Mouse (Mus musculus): ENCODE measurements around the gene Klk9. TPM values are rescaled to one million over a fixed set of nuclear protein-coding genes. Genes with fewer than 3 reads are reported as not detected.

Klk9 gene
- polyA plus RNA-seq, 1 experiment from 2014 or later = not detected

- H3K4me3 ChIP-seq (ENCODE audit: low read depth, low read length) = no peak overlapping the region
- 63% methylated on average over 4 of the region's 4 CpGs for WGBS (ENCODE audit: insufficient replicate concordance)
These were observed 52.1 kb downstream of the Klk9 start for GRCm38 (mm10) chr7:43843801-43844200.

More at GRCm38 (mm10) chr7:43843801-43844200, 52.1 kb downstream of the Klk9 start:
- Histone ChIP-seq H3K27me3 (ENCODE audit: control insufficient read depth, insufficient read depth, low read depth, low read length) (no peaks in the 10 kb centered on the region), H3K27ac (ENCODE audit: low read length) (no peak overlapping the region), H3K36me3 (ENCODE audit: control insufficient read depth, insufficient read depth) (no peaks in the 10 kb centered on the region), H3K9me3 (replicated peaks; ENCODE audit: control insufficient read depth, low read length) (no peaks in the 10 kb centered on the region), H3K4me2 (ENCODE audit: low read depth, low read length) (no peak overlapping the region), H3K4me1 (ENCODE audit: control insufficient read depth, low read depth, low read length) (no peaks in the 10 kb centered on the region), H3K9ac (ENCODE audit: low read depth, low read length) (no peak overlapping the region)
- no peak for ATAC-seq (ENCODE audit: low read depth)

Other genes starting within 250 kb of the Klk9 start
- 3.8 and 4.6 TPM in 2 replicates for gene Cd33, start 247.5 kb upstream of the Klk9 start, polyA plus RNA-seq (2015; fragmentation: Nextera tagmentation; extraction: Ambion mirVana)
- gene Zfp658, start 229.6 kb upstream of the Klk9 start, polyA plus RNA-seq (2015; fragmentation: Nextera tagmentation; extraction: Ambion mirVana) = 0.19 and 0.29 TPM in 2 replicates
- 1.8 and 2.2 TPM in 2 replicates for gene Zfp719, start 212.3 kb upstream of the Klk9 start, polyA plus RNA-seq (2015; fragmentation: Nextera tagmentation; extraction: Ambion mirVana)
- gene Zfp819, start 184.7 kb upstream of the Klk9 start, polyA plus RNA-seq (2015; fragmentation: Nextera tagmentation; extraction: Ambion mirVana) = not detected in 2 replicates
- 0.15 TPM in 1 of 2 replicates, not detected in the other for gene Ceacam18, start 157.2 kb upstream of the Klk9 start, polyA plus RNA-seq (2015; fragmentation: Nextera tagmentation; extraction: Ambion mirVana)
- 4.0 and 5.0 TPM in 2 replicates for gene Siglece, start 131.7 kb upstream of the Klk9 start, polyA plus RNA-seq (2015; fragmentation: Nextera tagmentation; extraction: Ambion mirVana)
- 3.7 and 3.8 TPM in 2 replicates for gene Ctu1, start 119.9 kb upstream of the Klk9 start, polyA plus RNA-seq (2015; fragmentation: Nextera tagmentation; extraction: Ambion mirVana)
- gene Klk14, start 101.5 kb upstream of the Klk9 start, polyA plus RNA-seq (2015; fragmentation: Nextera tagmentation; extraction: Ambion mirVana) = not detected in 2 replicates
- gene Klk13, start 79.3 kb upstream of the Klk9 start, polyA plus RNA-seq (2015; fragmentation: Nextera tagmentation; extraction: Ambion mirVana) = not detected in 2 replicates
- not detected in 2 replicates for gene Klk12, start 23.0 kb upstream of the Klk9 start, polyA plus RNA-seq (2015; fragmentation: Nextera tagmentation; extraction: Ambion mirVana)
- not detected in 2 replicates for gene Klk11, start 17.3 kb upstream of the Klk9 start, polyA plus RNA-seq (2015; fragmentation: Nextera tagmentation; extraction: Ambion mirVana)
- not detected in 2 replicates for gene Klk10, start 10.9 kb upstream of the Klk9 start, polyA plus RNA-seq (2015; fragmentation: Nextera tagmentation; extraction: Ambion mirVana)
- 4.3 and 5.1 TPM in 2 replicates for gene Klk8, start 5.7 kb downstream of the Klk9 start, polyA plus RNA-seq (2015; fragmentation: Nextera tagmentation; extraction: Ambion mirVana)
- gene Klk7, start 19.4 kb downstream of the Klk9 start, polyA plus RNA-seq (2015; fragmentation: Nextera tagmentation; extraction: Ambion mirVana) = not detected in 2 replicates
- not detected in 2 replicates for gene Klk6, start 32.6 kb downstream of the Klk9 start, polyA plus RNA-seq (2015; fragmentation: Nextera tagmentation; extraction: Ambion mirVana)
- not detected in 2 replicates for gene Klk5, start 50.1 kb downstream of the Klk9 start, polyA plus RNA-seq (2015; fragmentation: Nextera tagmentation; extraction: Ambion mirVana)
- not detected in 2 replicates for gene Klk4, start 89.3 kb downstream of the Klk9 start, polyA plus RNA-seq (2015; fragmentation: Nextera tagmentation; extraction: Ambion mirVana)
- not detected in 2 replicates for gene Klk15, start 141.8 kb downstream of the Klk9 start, polyA plus RNA-seq (2015; fragmentation: Nextera tagmentation; extraction: Ambion mirVana)
- not detected in 2 replicates for gene Klk1b8, start 158.8 kb downstream of the Klk9 start, polyA plus RNA-seq (2015; fragmentation: Nextera tagmentation; extraction: Ambion mirVana)
- not detected in 2 replicates for gene Klk1b1, start 174.9 kb downstream of the Klk9 start, polyA plus RNA-seq (2015; fragmentation: Nextera tagmentation; extraction: Ambion mirVana)
- gene Klk1b9, start 184.2 kb downstream of the Klk9 start, polyA plus RNA-seq (2015; fragmentation: Nextera tagmentation; extraction: Ambion mirVana) = not detected in 2 replicates
- gene Klk1b11, start 204.0 kb downstream of the Klk9 start, polyA plus RNA-seq (2015; fragmentation: Nextera tagmentation; extraction: Ambion mirVana) = not detected in 2 replicates
- 0.26 TPM in 1 of 2 replicates, not detected in the other for gene Klk1b26, start 220.3 kb downstream of the Klk9 start, polyA plus RNA-seq (2015; fragmentation: Nextera tagmentation; extraction: Ambion mirVana)

All from liver, embryonic 16.5 days (tissue).